Mouse (Mus musculus): ENCODE results near the gene Ifnar2. TPM values are rescaled to one million over a fixed set of nuclear protein-coding genes. Genes with fewer than 3 reads are reported as not detected.
"Not testable (repeated sequence)": the region's sequence is repeated elsewhere in the genome, so short reads cannot be mapped to it uniquely, and the experiment has no call there.

Gene Ifnar2
- polyA plus RNA-seq, 1 experiment from 2014 or later, result 39.9 TPM

DNA sequence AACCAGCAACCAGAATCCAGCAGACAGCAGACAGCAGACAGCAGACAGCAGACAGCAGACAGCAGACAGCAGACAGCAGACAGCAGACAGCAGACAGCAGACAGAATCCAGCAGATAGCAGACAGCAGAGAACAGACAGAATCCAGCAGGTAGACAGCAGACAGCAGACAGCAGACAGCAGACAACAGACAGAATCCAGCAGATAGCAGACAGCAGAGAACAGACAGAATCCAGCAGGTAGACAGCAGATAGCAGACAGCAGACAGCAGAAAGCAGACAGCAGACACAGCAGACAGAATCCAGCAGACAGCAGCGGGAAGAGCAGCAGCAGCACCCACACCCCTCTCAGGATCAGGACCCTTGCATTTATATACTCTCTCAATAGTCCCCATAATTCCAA, 66.0 kb downstream of the Ifnar2 start:
- 75% methylated on average over 1 of the region's 1 CpGs for WGBS

GRCm38 (mm10) chr16:91441366-91441765, 68.8 kb downstream of the Ifnar2 start:
- Histone ChIP-seq H3K4me2 (no peak overlapping the region), H3K27ac (replicated peaks) (no peak overlapping the region), H3K9me3 (no peaks in the 10 kb centered on the region), H3K27me3 (no peaks in the 10 kb centered on the region), H3K4me1 (replicated peaks) (no peaks in the 10 kb centered on the region), H3K36me3 (no peaks in the 10 kb centered on the region), H3K9ac (no peak overlapping the region), H3K4me3 (no peak overlapping the region)
- no peak for ATAC-seq (ENCODE audit: low read depth)
- 72% methylated on average over 7 of the region's 7 CpGs for WGBS

More for the DNA sequence above, 66.0 kb downstream of the Ifnar2 start:
- not testable (repeated sequence) for H3K9ac ChIP-seq; H3K4me1 ChIP-seq (replicated peaks); H3K36me3 ChIP-seq; H3K4me2 ChIP-seq; H3K4me3 ChIP-seq; H3K27ac ChIP-seq (replicated peaks); H3K9me3 ChIP-seq; H3K27me3 ChIP-seq; ATAC-seq (ENCODE audit: low read depth)

DNA sequence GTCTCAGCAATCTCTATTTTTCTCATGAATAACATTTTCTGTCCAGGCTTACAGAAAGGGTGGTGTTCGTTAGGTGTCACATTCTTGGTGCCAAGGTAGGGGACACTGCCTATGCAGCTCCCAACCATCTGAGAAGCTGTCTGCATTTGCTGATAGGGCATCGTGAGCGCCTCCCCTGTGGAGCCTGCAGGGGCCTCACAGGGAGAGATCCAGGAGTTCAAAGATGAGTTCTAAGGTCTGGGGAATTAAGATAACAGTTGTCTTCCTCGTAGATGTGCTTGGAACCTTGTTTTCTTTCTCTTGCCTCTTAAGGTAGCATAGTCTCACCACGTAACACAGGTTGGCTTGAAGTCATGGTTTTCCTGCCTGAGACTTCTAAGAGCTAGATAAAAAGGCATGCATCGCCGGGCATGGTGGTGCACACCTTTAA, 69.2 kb downstream of the Ifnar2 start:
- Histone ChIP-seq H3K9ac (no peak overlapping the region), H3K4me1 (replicated peaks) (no peaks in the 10 kb centered on the region), H3K36me3 (no peaks in the 10 kb centered on the region), H3K27me3 (no peaks in the 10 kb centered on the region), H3K4me3 (no peak overlapping the region), H3K27ac (replicated peaks) (no peak overlapping the region), H3K4me2 (no peak overlapping the region), H3K9me3 (no peaks in the 10 kb centered on the region)
- ATAC-seq (ENCODE audit: low read depth), result no peak
- WGBS, result 78% methylated on average over 7 of the region's 7 CpGs

- Histone ChIP-seq H3K9ac (no peak overlapping the region), H3K36me3 (no peaks in the 10 kb centered on the region), H3K27ac (replicated peaks) (no peak overlapping the region), H3K4me1 (replicated peaks) (no peaks in the 10 kb centered on the region), H3K9me3 (no peaks in the 10 kb centered on the region), H3K4me3 (no peak overlapping the region), H3K27me3 (no peaks in the 10 kb centered on the region), H3K4me2 (no peak overlapping the region)
- ATAC-seq (ENCODE audit: low read depth), result no peak
- 75% methylated on average over 4 of the region's 4 CpGs for WGBS
Measured at GRCm38 (mm10) chr16:91442446-91442845, 69.9 kb downstream of the Ifnar2 start.

DNA sequence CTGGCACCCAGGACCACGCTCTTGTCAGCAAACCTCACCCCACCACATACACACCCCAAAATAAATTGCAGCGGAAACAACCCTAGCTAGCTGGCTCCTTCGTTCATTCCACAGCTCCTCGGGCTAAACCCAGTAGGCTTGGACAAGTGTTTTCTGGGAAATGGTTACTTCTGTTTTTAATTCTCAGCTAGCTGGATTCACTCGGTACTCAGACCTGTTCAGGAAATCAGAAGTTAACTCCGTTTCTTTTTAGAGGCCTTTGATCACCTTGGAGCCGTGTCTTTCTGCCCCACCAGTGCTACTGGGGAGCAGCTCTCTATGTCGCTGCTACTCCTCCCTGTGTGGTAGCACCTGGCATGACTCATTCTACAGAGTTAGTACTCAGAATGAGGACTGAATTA, 70.6 kb downstream of the Ifnar2 start:
- Histone ChIP-seq H3K9ac (no peak overlapping the region), H3K27me3 (no peaks in the 10 kb centered on the region), H3K9me3 (no peaks in the 10 kb centered on the region), H3K4me2 (no peak overlapping the region), H3K36me3 (no peaks in the 10 kb centered on the region), H3K4me3 (no peak overlapping the region), H3K4me1 (replicated peaks) (no peaks in the 10 kb centered on the region), H3K27ac (replicated peaks) (no peak overlapping the region)
- WGBS, result 84% methylated on average over 8 of the region's 8 CpGs
- no peak for ATAC-seq (ENCODE audit: low read depth)

DNA sequence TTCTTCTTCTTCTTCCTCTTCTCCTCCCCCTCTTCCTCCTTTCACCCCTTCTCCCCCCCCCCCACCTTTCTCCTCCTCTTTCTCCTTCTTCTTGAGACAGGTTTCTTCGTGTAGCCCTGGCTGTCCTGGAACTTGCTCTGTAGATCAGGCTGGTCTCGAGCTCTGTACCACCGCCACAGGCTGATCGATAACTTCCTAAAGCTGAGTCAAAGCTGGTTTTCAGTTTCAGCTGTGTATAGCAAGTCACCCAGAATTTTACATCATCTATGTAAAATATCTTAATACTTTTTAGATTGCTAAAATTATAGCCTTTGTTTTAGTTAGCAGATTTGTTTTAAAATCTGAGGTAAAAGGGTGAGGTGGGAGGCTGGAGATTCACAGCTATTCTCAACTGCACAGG, 72.3 kb downstream of the Ifnar2 start:
- no peak overlapping the region for H3K4me3 ChIP-seq
- H3K27ac ChIP-seq (replicated peaks), result no peak overlapping the region
- no peak overlapping the region for H3K9ac ChIP-seq
- H3K36me3 ChIP-seq, result no peaks in the 10 kb centered on the region
- H3K4me1 ChIP-seq (replicated peaks), result no peaks in the 10 kb centered on the region
- no peaks in the 10 kb centered on the region for H3K27me3 ChIP-seq
- 87% methylated on average over 4 of the region's 4 CpGs for WGBS
- no peak overlapping the region for H3K4me2 ChIP-seq
- no peaks in the 10 kb centered on the region for H3K9me3 ChIP-seq
- no peak for ATAC-seq (ENCODE audit: low read depth)

DNA sequence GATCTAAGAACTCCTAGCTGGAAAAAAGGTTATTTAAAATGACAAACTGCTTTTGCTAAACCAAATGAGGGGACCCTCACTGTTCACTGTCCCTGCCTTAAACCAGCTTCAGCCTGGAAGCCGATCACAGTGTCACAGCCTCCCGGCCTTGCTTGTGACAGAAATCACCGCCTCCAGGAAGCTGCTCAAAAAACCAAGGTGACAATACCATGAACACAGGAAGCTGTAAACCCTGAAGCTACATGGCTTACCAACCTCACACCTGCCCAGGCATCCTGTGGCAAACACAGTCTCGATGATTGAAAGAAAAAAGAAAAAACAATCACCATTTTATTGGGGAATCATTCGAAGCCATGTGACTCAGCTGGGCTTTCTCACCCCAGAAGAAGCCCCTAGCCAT, 73.0 kb downstream of the Ifnar2 start:
- Histone ChIP-seq H3K9me3 (no peaks in the 10 kb centered on the region), H3K27me3 (no peaks in the 10 kb centered on the region), H3K27ac (replicated peaks) (no peak overlapping the region), H3K9ac (no peak overlapping the region), H3K4me2 (no peak overlapping the region), H3K4me3 (no peak overlapping the region), H3K4me1 (replicated peaks) (no peaks in the 10 kb centered on the region), H3K36me3 (no peaks in the 10 kb centered on the region)
- 93% methylated on average over 5 of the region's 5 CpGs for WGBS
- no peak for ATAC-seq (ENCODE audit: low read depth)

GRCm38 (mm10) chr16:91446778-91447511, 74.4 kb downstream of the Ifnar2 start:
- Histone ChIP-seq H3K36me3 (no peaks in the 10 kb centered on the region), H3K27me3 (no peaks in the 10 kb centered on the region), H3K27ac (replicated peaks) (no peak overlapping the region), H3K4me1 (replicated peaks) (no peaks in the 10 kb centered on the region), H3K4me2 (no peak overlapping the region), H3K4me3 (no peak overlapping the region), H3K9ac (no peak overlapping the region), H3K9me3 (no peaks in the 10 kb centered on the region)
- ATAC-seq (ENCODE audit: low read depth), result no peak
- 83% methylated on average over 8 of the region's 8 CpGs for WGBS

GRCm38 (mm10) chr16:91447512-91447900, 74.9 kb downstream of the Ifnar2 start:
- ATAC-seq (ENCODE audit: low read depth), result no peak
- no peak overlapping the region for H3K4me2 ChIP-seq

DNA sequence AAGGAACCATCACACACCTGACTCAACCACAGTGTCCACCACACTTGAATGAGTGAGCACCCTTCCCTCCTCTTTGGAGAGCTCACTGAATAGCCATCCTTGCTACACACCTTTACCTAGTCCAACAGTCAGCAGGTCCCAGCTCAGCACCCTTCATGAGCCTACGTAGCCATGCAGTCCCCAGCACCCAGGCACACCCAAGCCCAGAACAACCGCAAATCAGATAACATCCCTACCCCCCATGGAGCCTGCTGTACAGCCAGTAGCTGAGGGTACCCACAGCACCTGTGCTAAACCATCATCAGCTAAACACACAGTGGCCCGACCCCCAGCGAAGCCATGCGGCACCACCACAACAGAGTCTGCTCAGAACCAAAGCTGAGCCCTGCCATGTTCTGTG, 75.5 kb downstream of the Ifnar2 start:
- no peak overlapping the region for H3K4me3 ChIP-seq
- no peak overlapping the region for H3K4me2 ChIP-seq
- no peaks in the 10 kb centered on the region for H3K27me3 ChIP-seq
- H3K9me3 ChIP-seq, result no peaks in the 10 kb centered on the region
- H3K9ac ChIP-seq, result no peak overlapping the region
- H3K27ac ChIP-seq (replicated peaks), result no peak overlapping the region
- H3K4me1 ChIP-seq (replicated peaks), result no peaks in the 10 kb centered on the region
- ATAC-seq (ENCODE audit: low read depth), result no peak
- H3K36me3 ChIP-seq, result no peaks in the 10 kb centered on the region
- WGBS, result 93% methylated on average over 5 of the region's 5 CpGs

More at GRCm38 (mm10) chr16:91447512-91447900, 74.9 kb downstream of the Ifnar2 start:
- no peak overlapping the region for H3K9ac ChIP-seq
- no peaks in the 10 kb centered on the region for H3K4me1 ChIP-seq (replicated peaks)
- H3K9me3 ChIP-seq, result no peaks in the 10 kb centered on the region
- no peaks in the 10 kb centered on the region for H3K27me3 ChIP-seq
- H3K27ac ChIP-seq (replicated peaks), result no peak overlapping the region
- WGBS, result 89% methylated on average over 6 of the region's 6 CpGs
- H3K36me3 ChIP-seq, result no peaks in the 10 kb centered on the region
- no peak overlapping the region for H3K4me3 ChIP-seq

DNA sequence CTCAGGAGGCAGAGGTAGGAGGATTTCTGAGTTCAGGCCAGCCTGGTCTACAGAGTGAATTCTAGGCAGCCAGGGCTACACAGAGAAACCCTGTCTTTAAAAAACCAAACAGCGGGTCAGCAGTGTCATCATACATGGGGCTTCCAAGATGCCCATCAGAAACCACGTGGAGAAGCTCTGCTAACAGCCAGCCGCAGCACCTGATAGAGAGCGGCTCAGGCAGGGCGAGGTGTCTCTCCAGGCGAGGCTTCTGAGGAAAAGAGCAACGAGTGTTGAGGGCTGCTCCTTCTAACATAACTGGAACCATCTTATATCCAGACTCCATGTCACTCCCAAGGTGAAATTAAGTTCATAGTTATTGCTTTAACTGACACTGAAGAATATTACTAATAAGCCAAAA, 76.3 kb downstream of the Ifnar2 start:
- H3K36me3 ChIP-seq, result no peaks in the 10 kb centered on the region
- no peak overlapping the region for H3K4me2 ChIP-seq
- no peaks in the 10 kb centered on the region for H3K9me3 ChIP-seq
- H3K4me3 ChIP-seq, result no peak overlapping the region
- no peaks in the 10 kb centered on the region for H3K27me3 ChIP-seq
- 83% methylated on average over 7 of the region's 7 CpGs for WGBS
- no peaks in the 10 kb centered on the region for H3K4me1 ChIP-seq (replicated peaks)
- no peak for ATAC-seq (ENCODE audit: low read depth)
- H3K9ac ChIP-seq, result no peak overlapping the region
- no peak overlapping the region for H3K27ac ChIP-seq (replicated peaks)

- WGBS, result 87% methylated on average over 12 of the region's 12 CpGs
- no peak overlapping the region for H3K4me2 ChIP-seq
Measured at GRCm38 (mm10) chr16:91450137-91451064, 77.8 kb downstream of the Ifnar2 start.

More at GRCm38 (mm10) chr16:91450137-91451064, 77.8 kb downstream of the Ifnar2 start:
- Histone ChIP-seq H3K4me1 (replicated peaks) (no peaks in the 10 kb centered on the region), H3K9me3 (no peaks in the 10 kb centered on the region), H3K36me3 (no peaks in the 10 kb centered on the region), H3K9ac (no peak overlapping the region), H3K27me3 (no peaks in the 10 kb centered on the region), H3K27ac (replicated peaks) (no peak overlapping the region), H3K4me3 (no peak overlapping the region)
- no peak for ATAC-seq (ENCODE audit: low read depth)

All from neural tube, embryonic 13.5 days (tissue).